In genomic region chr1:118681980-118682379, GRCm38 (mm10) we compare ENCODE assay signal across 28 mouse cellular contexts. TPM values are rescaled to one million over a fixed set of nuclear protein-coding genes. Genes with fewer than 3 reads are reported as not detected.
DNase-seq lines count a peak whose midpoint lies in the region; ATAC-seq and TF ChIP-seq lines count a peak whose summit lies in the region.
"Had no signal": no experiment of that assay in that cellular context is flagged by ENCODE, and none has a peak within 500 bp of the region (broad histone marks: within the 10 kb centered on the region; RNA-seq: fewer than 3 reads in every experiment).

No protein-coding gene starts in this region.

- ATAC-seq in intestine, embryonic 15.5 days: peak; percentile 62; the same call in 1 of the 2 replicates
- ATAC-seq in intestine, postnatal 0 days: peak; percentile 50
- ATAC-seq in kidney, embryonic 15.5 days (replicated peaks; ENCODE audit: low FRiP score): peak; percentile 77
- no peak for ATAC-seq in hindbrain, postnatal 0 days
- ATAC-seq: CD4-positive, CD25-positive, alpha-beta regulatory T cell, adult 4 months; forebrain, embryonic 16.5 days; inflammation-experienced regulatory T-cells, adult 6 months had no signal

- H3K4me3 ChIP-seq in intestine, embryonic 15.5 days (replicated peaks): no peak overlapping the region
- H3K4me3 ChIP-seq in intestine, postnatal 0 days (ENCODE audit: low read depth, low read length): no peak overlapping the region
- H3K4me3 ChIP-seq in kidney, embryonic 15.5 days (replicated peaks): no peak overlapping the region
- H3K4me3 ChIP-seq in hindbrain, postnatal 0 days (ENCODE audit: low read length): no peak overlapping the region
- no peak overlapping the region for H3K4me3 ChIP-seq in limb, embryonic 10.5 days
- H3K4me3 ChIP-seq: embryonic facial prominence, embryonic 13.5 days; forebrain, embryonic 10.5 days; heart, embryonic 13.5 days; liver, embryonic 15.5 days; lung, embryonic 15.5 days; megakaryocyte, embryonic 14.5 days; midbrain, embryonic 12.5 days; myocyte; neural tube, embryonic 12.5 days had no signal

- TF ChIP-seq CTCF in intestine, postnatal 0 days (IDR thresholded peaks at IDR 0.05; ENCODE audit: low read depth): no peak
- TF ChIP-seq CTCF in hindbrain, postnatal 0 days (IDR thresholded peaks at IDR 0.05; ENCODE audit: low read depth): no peak

- no peak overlapping the region for H3K9ac ChIP-seq in intestine, embryonic 15.5 days
- H3K9ac ChIP-seq in intestine, postnatal 0 days (ENCODE audit: low read depth, low read length): no peak overlapping the region
- H3K9ac ChIP-seq in kidney, embryonic 15.5 days: no peak overlapping the region
- H3K9ac ChIP-seq in hindbrain, postnatal 0 days (replicated peaks; ENCODE audit: low read length): no peak overlapping the region
- H3K9ac ChIP-seq: embryonic facial prominence, embryonic 13.5 days; heart, embryonic 13.5 days; hindbrain, embryonic 14.5 days; liver, embryonic 15.5 days; lung, embryonic 15.5 days; midbrain, embryonic 12.5 days; neural tube, embryonic 12.5 days had no signal

- no peaks in the 10 kb centered on the region for H3K27me3 ChIP-seq in intestine, embryonic 15.5 days (replicated peaks)
- no peaks in the 10 kb centered on the region for H3K27me3 ChIP-seq in intestine, postnatal 0 days (replicated peaks; ENCODE audit: control insufficient read depth, insufficient read depth, low read length)
- H3K27me3 ChIP-seq in kidney, embryonic 15.5 days: no peaks in the 10 kb centered on the region
- no peaks in the 10 kb centered on the region for H3K27me3 ChIP-seq in hindbrain, postnatal 0 days (ENCODE audit: insufficient read depth, low read length)
- no peaks in the 10 kb centered on the region for H3K27me3 ChIP-seq in limb, embryonic 10.5 days (ENCODE audit: low read depth, poor library complexity, severe bottlenecking)
- H3K27me3 ChIP-seq: embryonic facial prominence, embryonic 13.5 days; heart, embryonic 13.5 days; liver, embryonic 15.5 days; lung, embryonic 15.5 days; megakaryocyte, embryonic 14.5 days; midbrain, embryonic 12.5 days; neural tube, embryonic 12.5 days had no signal

- DNase-seq in kidney, postnatal 25 days: peak; percentile 64 to 84
- DNase-seq in thymus, postnatal 0 days (ENCODE audit: low spot score): no peak
- DNase-seq in hindbrain, postnatal 0 days (ENCODE audit: low spot score): no peak
- no peak for DNase-seq in limb, embryonic 10.5 days (ENCODE audit: low spot score)
- DNase-seq: adrenal gland, postnatal 25 days; cerebellum, adult 11-12 months; cerebellum, postnatal 10 days; heart, postnatal 10 days; lung, postnatal 36 days; right cerebral cortex, postnatal 4 days; thymus, adult 2 months; thymus, postnatal 4 days had no signal

- no peaks in the 10 kb centered on the region for H3K4me1 ChIP-seq in intestine, embryonic 15.5 days (replicated peaks)
- no peaks in the 10 kb centered on the region for H3K4me1 ChIP-seq in intestine, postnatal 0 days (replicated peaks; ENCODE audit: control insufficient read depth, insufficient read depth, low read length)
- no peaks in the 10 kb centered on the region for H3K4me1 ChIP-seq in kidney, embryonic 15.5 days
- H3K4me1 ChIP-seq in hindbrain, postnatal 0 days (ENCODE audit: insufficient read depth, low read length): no peaks in the 10 kb centered on the region
- H3K4me1 ChIP-seq in limb, embryonic 10.5 days: no peaks in the 10 kb centered on the region
- H3K4me1 ChIP-seq: embryonic facial prominence, embryonic 13.5 days; forebrain, embryonic 10.5 days; heart, embryonic 13.5 days; liver, embryonic 15.5 days; lung, embryonic 15.5 days; megakaryocyte, embryonic 14.5 days; midbrain, embryonic 12.5 days; neural tube, embryonic 12.5 days had no signal

- no peak overlapping the region for H3K4me2 ChIP-seq in intestine, embryonic 15.5 days (replicated peaks)
- H3K4me2 ChIP-seq in intestine, postnatal 0 days (replicated peaks; ENCODE audit: low read depth): no peak overlapping the region
- H3K4me2 ChIP-seq in kidney, embryonic 15.5 days: no peak overlapping the region
- H3K4me2 ChIP-seq in hindbrain, postnatal 0 days (ENCODE audit: low read depth, low read length): no peak overlapping the region
- H3K4me2 ChIP-seq: embryonic facial prominence, embryonic 13.5 days; heart, embryonic 13.5 days; hindbrain, embryonic 14.5 days; liver, embryonic 15.5 days; lung, embryonic 15.5 days; midbrain, embryonic 12.5 days; neural tube, embryonic 12.5 days had no signal

- WGBS in intestine, embryonic 15.5 days: 44% methylated on average over 1 of the region's 1 CpGs
- 41% methylated on average over 1 of the region's 1 CpGs for WGBS in intestine, postnatal 0 days
- 44% methylated on average over 1 of the region's 1 CpGs for WGBS in kidney, embryonic 15.5 days
- 71% methylated on average over 1 of the region's 1 CpGs for WGBS in hindbrain, postnatal 0 days
- WGBS in limb, embryonic 10.5 days: 84% methylated on average over 1 of the region's 1 CpGs

- no peak overlapping the region for H3K27ac ChIP-seq in intestine, embryonic 15.5 days
- H3K27ac ChIP-seq in intestine, postnatal 0 days (ENCODE audit: low read depth, low read length): no peak overlapping the region
- H3K27ac ChIP-seq in kidney, embryonic 15.5 days: peak overlapping the region; percentile 59
- H3K27ac ChIP-seq in hindbrain, postnatal 0 days: no peak overlapping the region
- H3K27ac ChIP-seq in limb, embryonic 10.5 days: no peak overlapping the region
- H3K27ac ChIP-seq: embryonic facial prominence, embryonic 13.5 days; forebrain, embryonic 10.5 days; heart, embryonic 13.5 days; hindbrain, embryonic 14.5 days; liver, embryonic 15.5 days; lung, embryonic 15.5 days; midbrain, embryonic 12.5 days; neural tube, embryonic 12.5 days had no signal

- H3K9me3 ChIP-seq in intestine, embryonic 15.5 days: no peaks in the 10 kb centered on the region
- no peaks in the 10 kb centered on the region for H3K9me3 ChIP-seq in intestine, postnatal 0 days (ENCODE audit: control insufficient read depth)
- no peaks in the 10 kb centered on the region for H3K9me3 ChIP-seq in kidney, embryonic 15.5 days (replicated peaks)
- no peaks in the 10 kb centered on the region for H3K9me3 ChIP-seq in hindbrain, postnatal 0 days (ENCODE audit: low read length)
- no peaks in the 10 kb centered on the region for H3K9me3 ChIP-seq in limb, embryonic 10.5 days (replicated peaks)
- H3K9me3 ChIP-seq: embryonic facial prominence, embryonic 13.5 days; forebrain, embryonic 10.5 days; liver, embryonic 15.5 days; lung, embryonic 15.5 days; megakaryocyte, embryonic 14.5 days; midbrain, embryonic 12.5 days; neural tube, embryonic 12.5 days had no signal

- H3K36me3 ChIP-seq in intestine, embryonic 15.5 days: no peaks in the 10 kb centered on the region
- no peaks in the 10 kb centered on the region for H3K36me3 ChIP-seq in intestine, postnatal 0 days (ENCODE audit: control insufficient read depth, insufficient read depth)
- peaks cover 32% of the 10 kb centered on the region; the same call in 1 of the 2 replicates for H3K36me3 ChIP-seq in kidney, embryonic 15.5 days
- H3K36me3 ChIP-seq in hindbrain, postnatal 0 days (ENCODE audit: insufficient read depth, low read length): no peaks in the 10 kb centered on the region
- no peaks in the 10 kb centered on the region for H3K36me3 ChIP-seq in limb, embryonic 10.5 days
- H3K36me3 ChIP-seq: embryonic facial prominence, embryonic 13.5 days; forebrain, embryonic 10.5 days; heart, embryonic 13.5 days; liver, embryonic 15.5 days; lung, embryonic 15.5 days; midbrain, embryonic 12.5 days; neural tube, embryonic 12.5 days had no signal

RNA-seq across cellular contexts. Expression of gene Tfcp2l1, which starts 54.2 kb away (rescaled TPM):
- 3.2 and 4.5 TPM in 2 replicates for polyA plus RNA-seq in intestine, embryonic 15.5 days (2015; fragmentation: Nextera tagmentation; extraction: Ambion mirVana)
- 3.0 and 3.4 TPM in 2 replicates for polyA plus RNA-seq in intestine, postnatal 0 days (2015; fragmentation: Nextera tagmentation; extraction: Ambion mirVana)
- polyA plus RNA-seq in kidney, embryonic 15.5 days (2015; fragmentation: Nextera tagmentation; extraction: Ambion mirVana): 25.0 and 26.9 TPM in 2 replicates
- polyA plus RNA-seq in thymus, postnatal 0 days (2015; fragmentation: Nextera tagmentation; extraction: Ambion mirVana): 0.27 and 0.48 TPM in 2 replicates
- total RNA-seq in hindbrain, postnatal 0 days (2014; rRNA removed): 2.3 and 2.8 TPM in 2 replicates
- 0.68 and 0.90 TPM in 2 replicates for polyA plus RNA-seq in hindbrain, postnatal 0 days (2015; fragmentation: Nextera tagmentation; extraction: Ambion mirVana)
- 0.15 and 0.25 TPM in 2 replicates for polyA plus RNA-seq in limb, embryonic 10.5 days (2016; fragmentation: Nextera tagmentation; extraction: Ambion mirVana)

Comparison
In these comparisons a context has a peak if more than half of its experiments do, and no peak if none do; other contexts are left out.
1. DNase-seq: peak in kidney, postnatal 25 days (2 of 2); none in thymus, postnatal 0 days (single experiment), hindbrain, postnatal 0 days (single experiment) and limb, embryonic 10.5 days (single experiment).